Mouse (Mus musculus): ENCODE measurements around the gene Catsper2.
A peak's percentile ranks its signal among the peaks of the same experiment; 100 is the strongest.

Gene Catsper2

GRCm38 (mm10) chr2:121413387-121414042, at the start of gene Catsper2, which contains the start of gene Pdia3:
TSS of gene Catsper2 (minus strand) at chr2:121413792.
TSS of gene Pdia3 (plus strand) at chr2:121413775.
- peak; percentile 98 for DNase-seq (ENCODE audit: low read depth, low spot score)

GRCm38 (mm10) chr2:121460071-121460470, 46.5 kb upstream of the Catsper2 start:
- no peak for DNase-seq (ENCODE audit: low read depth, low spot score)

- peak; percentile 93 for DNase-seq (ENCODE audit: low read depth, low spot score)
Measured at GRCm38 (mm10) chr2:121456692-121457642, 43.4 kb upstream of the Catsper2 start, which contains the start of gene Serinc4. TSS of gene Serinc4 (minus strand) at chr2:121456781.

GRCm38 (mm10) chr2:121455534-121455933, 41.9 kb upstream of the Catsper2 start:
- DNase-seq (ENCODE audit: low read depth, low spot score) = no peak

GRCm38 (mm10) chr2:121453917-121454316, 40.3 kb upstream of the Catsper2 start:
- no peak for DNase-seq (ENCODE audit: low read depth, low spot score)

GRCm38 (mm10) chr2:121452990-121453389, 39.4 kb upstream of the Catsper2 start, which contains the start of gene Hypk:
TSS of gene Hypk (plus strand) at chr2:121453290.
- DNase-seq (ENCODE audit: low read depth, low spot score) = peak; percentile 20

GRCm38 (mm10) chr2:121452361-121452760, 38.8 kb upstream of the Catsper2 start:
- DNase-seq (ENCODE audit: low read depth, low spot score) = no peak

GRCm38 (mm10) chr2:121450093-121450492, 36.5 kb upstream of the Catsper2 start:
- no peak for DNase-seq (ENCODE audit: low read depth, low spot score)

GRCm38 (mm10) chr2:121449545-121450011, 36.0 kb upstream of the Catsper2 start:
- DNase-seq (ENCODE audit: low read depth, low spot score) = peak; percentile 19

- peak; percentile 99 for DNase-seq (ENCODE audit: low read depth, low spot score)
Measured at GRCm38 (mm10) chr2:121448739-121449535, 35.3 kb upstream of the Catsper2 start, which contains the start of gene Serf2. TSS of gene Serf2 (plus strand) at chr2:121449195.

GRCm38 (mm10) chr2:121448136-121448535, 34.5 kb upstream of the Catsper2 start:
- peak; percentile 41 for DNase-seq (ENCODE audit: low read depth, low spot score)

GRCm38 (mm10) chr2:121447006-121447405, 33.4 kb upstream of the Catsper2 start:
- no peak for DNase-seq (ENCODE audit: low read depth, low spot score)

- no peak for DNase-seq (ENCODE audit: low read depth, low spot score)
Measured at GRCm38 (mm10) chr2:121446506-121446905, 32.9 kb upstream of the Catsper2 start.

- no peak for DNase-seq (ENCODE audit: low read depth, low spot score)
Measured at GRCm38 (mm10) chr2:121445117-121445516, 31.5 kb upstream of the Catsper2 start.

GRCm38 (mm10) chr2:121444178-121444577, 30.6 kb upstream of the Catsper2 start, which contains the start of gene Ell3:
TSS of gene Ell3 (minus strand) at chr2:121444278.
- no peak for DNase-seq (ENCODE audit: low read depth, low spot score)

- DNase-seq (ENCODE audit: low read depth, low spot score) = peak; percentile 28
Measured at GRCm38 (mm10) chr2:121443068-121443349, 29.4 kb upstream of the Catsper2 start.

GRCm38 (mm10) chr2:121442259-121443067, 28.9 kb upstream of the Catsper2 start:
- DNase-seq (ENCODE audit: low read depth, low spot score) = peak; percentile 43

GRCm38 (mm10) chr2:121441800-121442199, 28.2 kb upstream of the Catsper2 start:
- no peak for DNase-seq (ENCODE audit: low read depth, low spot score)

GRCm38 (mm10) chr2:121440834-121441605, 27.4 kb upstream of the Catsper2 start:
- DNase-seq (ENCODE audit: low read depth, low spot score) = no peak

GRCm38 (mm10) chr2:121439746-121440145, 26.2 kb upstream of the Catsper2 start:
- DNase-seq (ENCODE audit: low read depth, low spot score) = no peak
